22 mouse cellular contexts compared by ENCODE assay signal in the genomic region with DNA sequence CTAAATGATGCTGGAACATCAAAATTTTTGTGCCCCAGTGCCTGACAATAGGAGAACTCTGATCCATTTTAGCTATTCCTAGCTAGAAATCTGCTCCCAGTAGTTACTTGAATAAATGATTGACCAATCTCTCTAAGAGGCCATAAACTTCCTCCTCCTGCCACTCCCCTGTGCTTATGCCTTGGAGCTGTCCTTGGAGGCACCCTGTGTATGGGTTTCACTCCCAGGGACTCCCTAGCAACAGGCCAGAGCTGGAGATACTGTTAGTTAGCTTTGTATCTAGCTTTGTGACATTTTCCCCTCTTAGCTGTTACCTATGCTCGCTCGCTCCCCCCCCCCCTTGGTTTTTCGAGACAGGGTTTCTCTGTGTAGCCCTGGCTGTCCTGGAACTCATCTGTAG. TPM values are rescaled to one million over a fixed set of nuclear protein-coding genes. Genes with fewer than 3 reads are reported as not detected.
DNase-seq lines count a peak whose midpoint lies in the region; ATAC-seq and TF ChIP-seq lines count a peak whose summit lies in the region.
"Had no signal": no experiment of that assay in that cellular context is flagged by ENCODE, and none has a peak within 500 bp of the region (broad histone marks: within the 10 kb centered on the region; RNA-seq: fewer than 3 reads in every experiment).

No protein-coding gene starts in this region.

- H3K27ac ChIP-seq in kidney, embryonic 16.5 days (ENCODE audit: low read length): no peak overlapping the region
- H3K27ac ChIP-seq in kidney, embryonic 14.5 days (ENCODE audit: low read depth, low read length): no peak overlapping the region
- no peak overlapping the region for H3K27ac ChIP-seq in stomach, embryonic 16.5 days (ENCODE audit: low read length)
- H3K27ac ChIP-seq in stomach, postnatal 0 days (replicated peaks): no peak overlapping the region
- H3K27ac ChIP-seq in left cerebral cortex, adult 2 months: no peak overlapping the region
- H3K27ac ChIP-seq: embryonic facial prominence, embryonic 10.5 days; forebrain, embryonic 13.5 days; heart, adult 2 months; heart, embryonic 15.5 days had no signal

- 0 out of 2 replicates have a peak, but pooled peaks cover 3% of the 10 kb centered on the region for H3K4me1 ChIP-seq in kidney, embryonic 16.5 days (ENCODE audit: insufficient read depth, low read length)
- H3K4me1 ChIP-seq in kidney, embryonic 14.5 days (ENCODE audit: control insufficient read depth, insufficient read depth, low read length): no peaks in the 10 kb centered on the region
- no peaks in the 10 kb centered on the region for H3K4me1 ChIP-seq in stomach, embryonic 16.5 days (ENCODE audit: control insufficient read depth, insufficient read depth, low read length)
- H3K4me1 ChIP-seq in stomach, postnatal 0 days (replicated peaks; ENCODE audit: control insufficient read depth, insufficient read depth): no peaks in the 10 kb centered on the region
- H3K4me1 ChIP-seq: embryonic facial prominence, embryonic 10.5 days; forebrain, embryonic 13.5 days; heart, embryonic 15.5 days had no signal

- no peak for TF ChIP-seq EP300 in stomach, postnatal 0 days (optimal IDR thresholded peaks at IDR 0.05)

- DNase-seq in stomach, postnatal 0 days (ENCODE audit: low spot score): no peak
- peak; percentile 37 for DNase-seq in large intestine, adult 2 months (ENCODE audit: low read depth, low spot score)
- DNase-seq in left cerebral cortex, adult 2 months (ENCODE audit: extremely low spot score in 1 of 2, low spot score in 2 of 2): no peak
- DNase-seq: adrenal gland, postnatal 14 days; cerebellum, adult 18-20 months; cerebellum, adult 9-11 months; cerebellum, postnatal 36 days; forebrain, postnatal 0 days; gastrocnemius, postnatal 14 days; heart, adult 2 months; heart, postnatal 14 days had no signal

- H3K9ac ChIP-seq in kidney, embryonic 16.5 days (replicated peaks; ENCODE audit: low read length): no peak overlapping the region
- H3K9ac ChIP-seq in kidney, embryonic 14.5 days (ENCODE audit: low read depth, low read length): no peak overlapping the region
- H3K9ac ChIP-seq in stomach, embryonic 16.5 days (ENCODE audit: low read length): no peak overlapping the region
- H3K9ac ChIP-seq in stomach, postnatal 0 days (ENCODE audit: low read length): no peak overlapping the region
- H3K9ac ChIP-seq: forebrain, embryonic 13.5 days; forebrain, postnatal 0 days; heart, embryonic 15.5 days had no signal

- H3K4me3 ChIP-seq in kidney, embryonic 16.5 days (ENCODE audit: low read length): no peak overlapping the region
- no peak overlapping the region for H3K4me3 ChIP-seq in kidney, embryonic 14.5 days (ENCODE audit: low read length)
- no peak overlapping the region for H3K4me3 ChIP-seq in stomach, embryonic 16.5 days (replicated peaks; ENCODE audit: low read length)
- H3K4me3 ChIP-seq in stomach, postnatal 0 days (ENCODE audit: low read depth, low read length): no peak overlapping the region
- no peak overlapping the region for H3K4me3 ChIP-seq in left cerebral cortex, adult 2 months
- H3K4me3 ChIP-seq: embryonic facial prominence, embryonic 10.5 days; forebrain, embryonic 13.5 days; heart, adult 2 months; heart, embryonic 15.5 days had no signal

- intact Hi-C loops in left cerebral cortex, adult 2 months (cut with DNase I): no loop called here

- 94% methylated on average over 3 of the region's 3 CpGs for WGBS in kidney, embryonic 16.5 days
- 96% methylated on average over 3 of the region's 3 CpGs for WGBS in kidney, embryonic 14.5 days
- 95% methylated on average over 3 of the region's 3 CpGs for WGBS in stomach, embryonic 16.5 days
- WGBS in stomach, postnatal 0 days: 95% methylated on average over 2 of the region's 3 CpGs
- 42% methylated on average over 3 of the region's 3 CpGs for WGBS in large intestine, adult 2 months

- peaks cover 11% of the 10 kb centered on the region for H3K36me3 ChIP-seq in kidney, embryonic 16.5 days (ENCODE audit: insufficient read depth, low read length)
- H3K36me3 ChIP-seq in kidney, embryonic 14.5 days (ENCODE audit: control insufficient read depth, insufficient read depth, low read length): peaks cover 31% of the 10 kb centered on the region
- peaks cover 3% of the 10 kb centered on the region; the same call in 1 of the 2 replicates for H3K36me3 ChIP-seq in stomach, embryonic 16.5 days (ENCODE audit: control insufficient read depth, insufficient read depth, low read length)
- H3K36me3 ChIP-seq in stomach, postnatal 0 days (ENCODE audit: control insufficient read depth, insufficient read depth, low read length): peaks cover 4% of the 10 kb centered on the region

- ATAC-seq in kidney, embryonic 16.5 days (ENCODE audit: low FRiP score, low TSS enrichment): 0 out of 2 replicates have a peak, but pooled peaks have one; percentile 67
- ATAC-seq in kidney, embryonic 14.5 days (ENCODE audit: low FRiP score, low TSS enrichment): no peak
- ATAC-seq in stomach, embryonic 16.5 days (ENCODE audit: insufficient read depth, low FRiP score): peak; percentile 58; the same call in 1 of the 2 replicates
- no peak for ATAC-seq in stomach, postnatal 0 days (ENCODE audit: low FRiP score, low TSS enrichment)
- ATAC-seq: activated CD4-positive, CD25-positive, alpha-beta regulatory T cell, adult 4 months; forebrain, embryonic 13.5 days; forebrain, postnatal 0 days; Patski had no signal

- TF ChIP-seq CTCF in stomach, postnatal 0 days (IDR thresholded peaks at IDR 0.05; ENCODE audit: low read depth): no peak
- TF ChIP-seq CTCF in left cerebral cortex, adult 2 months (IDR thresholded peaks at IDR 0.05): no peak

- H3K4me2 ChIP-seq in kidney, embryonic 16.5 days (replicated peaks; ENCODE audit: low read depth, low read length): no peak overlapping the region
- no peak overlapping the region for H3K4me2 ChIP-seq in kidney, embryonic 14.5 days (replicated peaks; ENCODE audit: low read depth, low read length)
- H3K4me2 ChIP-seq in stomach, embryonic 16.5 days (ENCODE audit: low read depth, low read length): no peak overlapping the region
- H3K4me2 ChIP-seq in stomach, postnatal 0 days (replicated peaks; ENCODE audit: low read depth): no peak overlapping the region
- H3K4me2 ChIP-seq: forebrain, embryonic 13.5 days; heart, embryonic 11.5 days; heart, embryonic 15.5 days had no signal

- H3K27me3 ChIP-seq in kidney, embryonic 16.5 days (ENCODE audit: insufficient read depth, low read length): no peaks in the 10 kb centered on the region
- H3K27me3 ChIP-seq in kidney, embryonic 14.5 days (ENCODE audit: control insufficient read depth, insufficient read depth, low read length): no peaks in the 10 kb centered on the region
- no peaks in the 10 kb centered on the region for H3K27me3 ChIP-seq in stomach, embryonic 16.5 days (ENCODE audit: control insufficient read depth, insufficient read depth, low read length)
- no peaks in the 10 kb centered on the region for H3K27me3 ChIP-seq in stomach, postnatal 0 days (ENCODE audit: control insufficient read depth, insufficient read depth, low read length)
- H3K27me3 ChIP-seq: CH12.LX; forebrain, embryonic 13.5 days; heart, embryonic 15.5 days; Patski had no signal

- no peaks in the 10 kb centered on the region for H3K9me3 ChIP-seq in kidney, embryonic 16.5 days (ENCODE audit: low read length)
- no peaks in the 10 kb centered on the region for H3K9me3 ChIP-seq in kidney, embryonic 14.5 days (ENCODE audit: control insufficient read depth, low read length)
- no peaks in the 10 kb centered on the region for H3K9me3 ChIP-seq in stomach, embryonic 16.5 days (replicated peaks; ENCODE audit: control insufficient read depth, low read length)
- no peaks in the 10 kb centered on the region for H3K9me3 ChIP-seq in stomach, postnatal 0 days (ENCODE audit: control insufficient read depth, low read length)
- H3K9me3 ChIP-seq: embryonic facial prominence, embryonic 10.5 days; forebrain, embryonic 13.5 days; heart, embryonic 15.5 days had no signal

RNA-seq across cellular contexts. Expression of a gene that starts 6.5 kb away (rescaled TPM):
- 122 and 125 TPM in 2 replicates for polyA plus RNA-seq in kidney, embryonic 16.5 days (2015; fragmentation: Nextera tagmentation; extraction: Ambion mirVana)
- polyA plus RNA-seq in kidney, embryonic 14.5 days (2014; fragmentation: Nextera tagmentation; extraction: Ambion mirVana): 72.0 and 82.7 TPM in 2 replicates
- polyA plus RNA-seq in stomach, embryonic 16.5 days (2015; fragmentation: Nextera tagmentation; extraction: Ambion mirVana): 171 and 204 TPM in 2 replicates
- 366 and 374 TPM in 2 replicates for polyA plus RNA-seq in stomach, postnatal 0 days (2015; fragmentation: Nextera tagmentation; extraction: Ambion mirVana)
- 380 and 399 TPM in 2 replicates for polyA plus RNA-seq in large intestine, adult 2 months (2012; rRNA removed)
- total RNA-seq in left cerebral cortex, adult 2 months (2021): 10 to 100 TPM; 18.6 to 25.3 TPM

RNA-seq across cellular contexts. Expression of a gene that starts 12.2 kb away (rescaled TPM):
- polyA plus RNA-seq in kidney, embryonic 16.5 days (2015; fragmentation: Nextera tagmentation; extraction: Ambion mirVana): 94.7 and 102 TPM in 2 replicates
- 103 TPM in 2 replicates for polyA plus RNA-seq in kidney, embryonic 14.5 days (2014; fragmentation: Nextera tagmentation; extraction: Ambion mirVana)
- polyA plus RNA-seq in stomach, embryonic 16.5 days (2015; fragmentation: Nextera tagmentation; extraction: Ambion mirVana): 91.0 and 92.0 TPM in 2 replicates
- polyA plus RNA-seq in stomach, postnatal 0 days (2015; fragmentation: Nextera tagmentation; extraction: Ambion mirVana): 86.7 and 87.3 TPM in 2 replicates
- 44.9 and 48.6 TPM in 2 replicates for polyA plus RNA-seq in large intestine, adult 2 months (2012; rRNA removed)
- 10 to 100 TPM; 54.2 to 63.5 TPM for total RNA-seq in left cerebral cortex, adult 2 months (2021)

RNA-seq across cellular contexts. Expression of a gene that starts 12.3 kb away (rescaled TPM):
- polyA plus RNA-seq in kidney, embryonic 16.5 days (2015; fragmentation: Nextera tagmentation; extraction: Ambion mirVana): 7.7 and 8.1 TPM in 2 replicates
- 8.7 and 13.7 TPM in 2 replicates for polyA plus RNA-seq in kidney, embryonic 14.5 days (2014; fragmentation: Nextera tagmentation; extraction: Ambion mirVana)
- polyA plus RNA-seq in stomach, embryonic 16.5 days (2015; fragmentation: Nextera tagmentation; extraction: Ambion mirVana): 6.7 and 6.8 TPM in 2 replicates
- 2.1 and 2.4 TPM in 2 replicates for polyA plus RNA-seq in stomach, postnatal 0 days (2015; fragmentation: Nextera tagmentation; extraction: Ambion mirVana)
- 22.5 and 28.0 TPM in 2 replicates for polyA plus RNA-seq in large intestine, adult 2 months (2012; rRNA removed)
- 10 to 100 TPM; 40.3 to 43.4 TPM for total RNA-seq in left cerebral cortex, adult 2 months (2021)

RNA-seq across cellular contexts. Expression of a gene that starts 15.8 kb away (rescaled TPM):
- polyA plus RNA-seq in kidney, embryonic 16.5 days (2015; fragmentation: Nextera tagmentation; extraction: Ambion mirVana): 284 and 293 TPM in 2 replicates
- 218 and 287 TPM in 2 replicates for polyA plus RNA-seq in kidney, embryonic 14.5 days (2014; fragmentation: Nextera tagmentation; extraction: Ambion mirVana)
- 192 TPM in 2 replicates for polyA plus RNA-seq in stomach, embryonic 16.5 days (2015; fragmentation: Nextera tagmentation; extraction: Ambion mirVana)
- polyA plus RNA-seq in stomach, postnatal 0 days (2015; fragmentation: Nextera tagmentation; extraction: Ambion mirVana): 50.0 and 67.3 TPM in 2 replicates
- 70.4 and 90.0 TPM in 2 replicates for polyA plus RNA-seq in large intestine, adult 2 months (2012; rRNA removed)
- 1 to 10 TPM in 1 of 2 experiments, under 1 TPM in 1; 0.81 to 1.8 TPM for total RNA-seq in left cerebral cortex, adult 2 months (2021)

RNA-seq across cellular contexts. Expression of a gene that starts 35.9 kb away (rescaled TPM):
- polyA plus RNA-seq in kidney, embryonic 16.5 days (2015; fragmentation: Nextera tagmentation; extraction: Ambion mirVana): 0.28 and 0.30 TPM in 2 replicates
- polyA plus RNA-seq in kidney, embryonic 14.5 days (2014; fragmentation: Nextera tagmentation; extraction: Ambion mirVana): 0.23 TPM in 1 of 2 replicates, not detected in the other
- 0.48 and 0.50 TPM in 2 replicates for polyA plus RNA-seq in stomach, embryonic 16.5 days (2015; fragmentation: Nextera tagmentation; extraction: Ambion mirVana)
- 0.05 and 0.06 TPM in 2 replicates for polyA plus RNA-seq in stomach, postnatal 0 days (2015; fragmentation: Nextera tagmentation; extraction: Ambion mirVana)
- 0.02 and 0.08 TPM in 2 replicates for polyA plus RNA-seq in large intestine, adult 2 months (2012; rRNA removed)
- 1 to 10 TPM in 1 of 2 experiments, under 1 TPM in 1; 0.79 to 1.4 TPM for total RNA-seq in left cerebral cortex, adult 2 months (2021)
- total RNA-seq: CH12.LX; forebrain, postnatal 0 days; gastrocnemius, adult 18-20 months; gastrocnemius, postnatal 14 days had no signal
- polyA plus RNA-seq: activated CD4-positive, CD25-positive, alpha-beta regulatory T cell, adult 4 months; forebrain, postnatal 0 days; Patski had no signal

Comparison
In these comparisons a context has a peak if more than half of its experiments do, and no peak if none do; other contexts are left out.
1. ATAC-seq: peak in kidney, embryonic 16.5 days (single experiment) and stomach, embryonic 16.5 days (single experiment); none in kidney, embryonic 14.5 days (single experiment) and stomach, postnatal 0 days (single experiment).